Mouse (Mus musculus): Measurements from ENCODE around the gene Trio.

- no peak for TF ChIP-seq GATA1 (IDR thresholded peaks at IDR 0.05; ENCODE audit: low read length)
- no peak for TF ChIP-seq TAL1 (IDR thresholded peaks at IDR 0.05; ENCODE audit: low read length)
Measured at GRCm38 (mm10) chr15:27789325-27789724, 236.3 kb downstream of the Trio start.
